Mouse (Mus musculus) lung, postnatal 25 days (tissue): Measurements from ENCODE around the gene Fam227a.
A peak's percentile ranks its signal among the peaks of the same experiment; 100 is the strongest.

ENCODE experiments used
- DNase-seq: peaks from one replicate; pipeline ENCODE4 v3.0.0; 2022; ENCODE audit warnings: low spot score

Gene Fam227a

DNA sequence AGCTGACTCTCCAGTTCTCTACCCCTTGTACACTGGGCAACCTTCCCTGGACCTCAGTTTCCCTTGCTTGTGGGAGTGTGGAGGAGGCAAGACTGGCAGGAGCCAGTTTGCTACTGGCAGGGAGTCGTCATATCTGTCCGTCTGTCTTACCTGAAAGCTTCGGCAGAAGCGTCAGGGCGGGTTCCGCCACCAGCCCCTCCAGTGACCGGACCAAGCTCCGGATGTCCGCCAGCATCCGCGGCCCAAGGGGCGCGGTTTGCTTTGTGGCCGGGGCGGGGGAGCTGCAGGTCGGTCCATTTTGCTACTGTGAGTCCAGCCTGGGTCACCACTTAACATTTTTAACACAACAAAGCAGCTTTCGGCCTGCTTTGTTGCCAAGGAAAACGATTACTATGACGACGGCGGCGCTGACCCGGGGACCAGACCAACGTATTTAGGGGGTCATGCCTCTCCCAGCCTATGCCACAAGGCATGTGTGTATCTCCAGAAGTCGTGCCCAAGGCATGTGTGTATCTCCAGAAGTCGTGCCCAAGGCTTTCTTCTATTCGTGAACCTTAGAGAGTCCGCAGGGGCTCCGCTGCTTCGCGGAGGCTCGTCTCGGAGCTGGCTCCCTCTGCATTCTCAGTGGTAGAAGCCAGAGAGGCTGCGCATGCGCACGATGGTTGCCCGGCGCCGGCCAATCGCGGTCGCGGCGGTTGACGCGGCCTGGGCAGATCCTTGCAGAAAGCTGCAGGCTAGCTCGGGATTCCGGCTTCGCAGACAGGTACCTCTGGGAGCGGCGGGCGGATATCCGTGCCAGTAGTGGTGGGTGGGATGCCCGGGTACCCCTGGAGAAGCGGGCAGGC, at the start of gene Fam227a, which contains the start of gene Cby1:
Gene Fam227a, minus strand, starts transcription at position 426 of the 845 bp plus-strand sequence.
Gene Cby1, plus strand, starts transcription at position 669 of the 845 bp plus-strand sequence.
- DNase-seq, result peak; percentile 95

GRCm38 (mm10) chr15:79708229-79708822, 49.6 kb upstream of the Fam227a start:
- no peak for DNase-seq

DNA sequence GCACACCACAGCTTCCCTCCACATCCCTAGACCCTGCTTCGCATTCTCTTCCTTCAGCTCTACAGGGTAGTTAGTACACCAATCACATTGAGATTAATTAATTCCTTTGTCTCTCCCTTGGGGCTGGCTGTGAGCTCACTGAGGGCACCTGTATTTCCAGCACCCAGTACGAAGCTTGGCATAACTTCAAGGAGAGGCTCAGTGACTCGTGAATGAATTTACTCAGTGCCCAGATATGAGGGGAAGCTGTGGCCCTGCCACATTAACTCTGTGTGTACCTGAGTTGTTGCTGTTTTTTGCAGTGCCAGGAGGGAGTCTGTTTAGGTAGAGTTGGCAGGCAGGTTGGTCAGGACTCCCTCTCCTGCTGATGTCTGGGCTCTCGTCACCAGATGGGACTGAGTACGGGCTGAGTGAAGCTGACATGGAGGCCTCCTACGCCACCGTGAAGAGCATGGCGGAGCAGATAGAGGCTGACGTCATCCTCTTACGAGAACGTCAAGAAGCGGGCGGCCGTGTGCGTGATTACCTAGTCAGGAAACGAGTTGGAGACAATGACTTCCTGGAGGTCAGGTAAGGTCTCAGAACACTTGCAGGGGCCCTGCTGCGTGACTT, 48.0 kb upstream of the Fam227a start:
- DNase-seq, result no peak

GRCm38 (mm10) chr15:79697558-79698187, 38.9 kb upstream of the Fam227a start:
- no peak for DNase-seq

- no peak for DNase-seq
Observed at GRCm38 (mm10) chr15:79697011-79697410, 38.3 kb upstream of the Fam227a start.

DNA sequence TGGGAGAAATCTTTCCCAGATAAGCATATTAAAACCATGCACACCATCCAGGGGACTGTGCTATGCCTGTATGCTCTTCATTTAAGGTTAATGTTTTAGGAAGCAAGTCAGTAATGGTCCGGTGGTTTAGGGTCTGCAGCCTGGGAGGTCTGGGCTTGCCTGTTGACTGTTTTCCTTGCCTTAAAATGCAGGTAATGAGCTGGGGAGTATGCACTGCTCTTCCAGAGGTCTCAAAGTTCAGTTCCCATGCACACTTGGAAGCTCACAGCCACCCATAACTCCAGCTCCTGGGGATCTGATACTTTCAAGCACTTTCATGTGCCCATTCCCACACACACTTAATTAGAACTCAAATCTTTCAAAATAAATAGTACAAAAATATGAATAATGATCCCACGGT, 37.8 kb upstream of the Fam227a start:
- no peak for DNase-seq

- DNase-seq, result no peak
Observed at GRCm38 (mm10) chr15:79695516-79695915, 36.8 kb upstream of the Fam227a start.

GRCm38 (mm10) chr15:79694512-79694911, 35.8 kb upstream of the Fam227a start:
- no peak for DNase-seq

DNA sequence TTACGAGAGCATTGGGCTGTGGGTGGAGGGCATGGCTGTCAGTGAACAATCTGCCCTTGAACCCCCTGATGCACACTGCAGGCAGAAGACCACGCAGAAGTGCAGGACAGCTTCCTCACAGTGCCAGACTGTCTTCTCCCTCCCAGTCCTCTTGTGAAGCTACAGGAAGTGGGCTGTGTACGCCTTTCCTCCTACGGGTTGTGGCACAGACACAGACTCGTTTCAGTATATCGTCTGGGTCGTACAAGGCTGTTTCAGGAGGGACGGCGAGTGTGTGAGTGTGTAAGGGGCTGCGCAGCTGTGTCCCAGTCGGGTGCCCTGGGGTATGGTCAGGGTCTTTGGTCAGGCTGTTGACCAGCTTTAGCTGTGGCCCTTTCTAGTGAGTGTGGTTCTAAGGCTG, 35.0 kb upstream of the Fam227a start:
- peak; percentile 37 for DNase-seq

DNA sequence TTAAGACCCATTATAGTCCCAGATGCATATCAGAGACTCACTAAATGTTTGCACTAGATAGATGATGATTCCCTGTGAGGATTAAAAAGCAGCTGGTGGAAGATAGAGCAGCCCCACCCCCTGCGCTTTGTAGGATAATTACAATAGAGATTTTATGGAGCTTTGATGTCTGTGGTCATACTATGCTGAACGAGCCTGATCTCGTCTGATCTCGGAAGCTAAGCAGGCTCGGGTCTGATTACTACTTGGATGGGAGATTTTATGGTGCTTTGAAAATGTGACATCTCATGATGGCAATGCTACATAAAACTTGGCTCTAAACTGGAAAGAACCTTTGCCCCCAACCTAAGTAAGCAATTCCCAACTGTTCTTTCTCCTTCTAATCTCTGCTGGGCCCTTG, 33.6 kb upstream of the Fam227a start:
- no peak for DNase-seq

DNA sequence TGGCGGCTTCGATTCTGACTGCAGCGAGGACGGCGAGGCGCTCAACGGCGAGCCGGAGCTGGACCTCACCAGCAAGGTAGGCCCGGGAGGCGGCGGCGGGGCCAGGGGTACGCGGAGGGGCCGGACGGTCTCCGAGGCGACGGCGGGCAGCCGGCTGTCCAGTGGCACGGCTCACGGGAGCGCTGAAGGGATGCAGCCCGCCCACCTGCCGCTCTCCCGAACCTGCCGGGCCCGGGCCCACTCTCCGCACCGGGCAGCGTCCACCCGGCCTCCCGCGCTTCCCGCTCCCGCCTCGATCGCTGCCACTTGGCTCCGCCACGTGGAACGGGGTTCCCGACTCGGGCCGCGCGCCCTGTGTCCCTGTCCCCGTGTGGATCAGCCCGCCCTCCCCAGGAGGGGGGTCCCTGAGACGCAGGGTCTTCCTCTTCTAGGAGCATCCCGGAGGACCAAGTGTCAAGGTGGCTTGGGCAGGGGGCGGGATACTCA, 32.3 kb upstream of the Fam227a start:
- peak; percentile 12 for DNase-seq

- DNase-seq, result peak; percentile 100
Observed at GRCm38 (mm10) chr15:79690426-79691022, 31.8 kb upstream of the Fam227a start, which contains the start of gene Gtpbp1. Gene Gtpbp1, plus strand, starts transcription at chr15:79690845.

- no peak for DNase-seq
Observed at GRCm38 (mm10) chr15:79689662-79690425, 31.1 kb upstream of the Fam227a start.

GRCm38 (mm10) chr15:79688268-79688956, 29.7 kb upstream of the Fam227a start:
- no peak for DNase-seq

DNA sequence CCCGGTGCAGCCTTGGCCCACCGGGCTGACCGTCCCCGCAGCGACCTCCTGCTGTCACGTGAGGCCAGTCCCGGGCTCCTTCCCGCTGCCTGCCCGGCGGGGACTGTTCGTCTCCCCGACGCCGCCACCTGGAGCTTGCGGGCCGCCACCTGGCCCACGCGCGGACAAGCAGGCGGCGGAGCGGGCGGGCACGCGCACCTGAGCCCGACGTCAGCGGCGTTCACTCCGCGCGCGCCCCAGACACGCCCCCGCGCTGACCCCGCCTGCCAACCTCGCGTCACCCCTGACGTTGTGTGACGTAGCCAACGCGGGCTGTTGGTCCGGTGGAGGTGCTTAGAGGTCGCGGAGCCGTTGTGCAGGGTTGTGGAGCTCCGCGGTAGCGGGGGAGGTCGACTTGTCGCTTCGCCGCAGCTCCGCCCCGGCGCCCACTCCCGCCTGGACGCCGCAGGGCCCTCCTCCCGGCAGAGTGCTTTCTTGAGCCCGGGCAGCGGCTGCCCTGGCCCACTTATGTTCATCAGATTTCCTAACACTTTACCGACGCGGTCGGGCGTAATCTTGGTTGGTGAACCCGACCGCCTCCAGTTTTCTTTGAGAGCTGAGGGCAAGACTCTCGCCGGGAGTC, 29.0 kb upstream of the Fam227a start, which contains the start of gene Josd1:
Gene Josd1, minus strand, starts transcription at position 274 of the 622 bp plus-strand sequence.
- peak; percentile 95 for DNase-seq

DNA sequence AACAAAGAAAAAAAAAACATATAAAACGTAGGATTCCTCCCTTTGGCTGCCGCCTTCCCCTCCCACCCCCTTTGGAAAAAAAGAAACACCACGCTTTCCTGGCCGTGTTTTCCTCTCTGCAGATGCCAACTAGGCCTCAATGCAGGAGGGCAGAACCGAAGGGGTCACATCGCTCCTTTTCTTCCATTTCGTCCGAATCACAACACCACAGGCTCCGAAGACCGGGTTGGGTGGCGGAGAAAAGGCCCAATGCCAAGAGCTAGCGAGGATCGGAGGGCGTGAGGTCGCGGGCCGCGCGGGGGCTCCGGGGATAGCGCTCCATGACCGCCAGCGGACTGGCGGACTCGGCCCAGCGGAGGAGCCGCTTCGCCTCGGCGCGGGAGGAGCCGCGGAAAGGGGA, 28.4 kb upstream of the Fam227a start:
- peak; percentile 12 for DNase-seq

DNA sequence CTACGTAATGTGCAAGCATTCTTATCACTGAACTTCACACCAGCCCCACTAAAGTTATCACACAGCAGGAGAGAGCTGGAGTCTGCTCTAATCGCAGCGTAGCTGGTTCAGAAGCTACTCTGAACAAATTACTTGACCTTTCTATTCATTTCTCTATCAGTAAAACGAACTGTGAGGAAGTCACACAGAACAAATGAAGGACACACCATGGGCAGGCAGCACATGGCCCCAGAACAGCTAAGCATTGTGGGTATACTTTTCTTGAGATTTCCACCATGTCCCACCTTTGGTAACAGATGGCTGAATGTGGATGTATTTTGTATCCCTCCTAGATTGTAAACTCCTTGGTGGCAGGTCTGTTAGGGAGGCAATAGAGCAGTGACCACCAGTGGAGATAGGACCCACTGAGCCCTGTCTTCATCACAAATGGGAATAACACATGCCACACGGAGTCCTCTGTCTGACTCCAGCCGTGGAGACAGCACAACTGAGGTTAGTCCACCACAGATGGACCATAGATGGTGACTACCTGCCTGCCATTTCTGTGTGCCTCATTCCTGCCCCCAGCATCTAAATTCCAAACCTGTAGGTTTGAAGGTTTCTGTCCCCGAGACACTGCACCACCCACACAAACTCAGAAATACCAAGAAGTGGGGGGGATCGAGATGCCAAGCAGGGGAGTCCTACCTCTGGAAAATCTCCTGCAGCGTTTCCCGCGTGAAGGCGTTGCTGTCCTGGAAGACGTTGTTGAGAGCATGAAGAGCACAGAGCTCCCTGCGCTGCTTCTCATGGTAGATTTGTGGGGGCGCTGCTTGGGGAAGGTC, 27.5 kb upstream of the Fam227a start:
- DNase-seq, result no peak

DNA sequence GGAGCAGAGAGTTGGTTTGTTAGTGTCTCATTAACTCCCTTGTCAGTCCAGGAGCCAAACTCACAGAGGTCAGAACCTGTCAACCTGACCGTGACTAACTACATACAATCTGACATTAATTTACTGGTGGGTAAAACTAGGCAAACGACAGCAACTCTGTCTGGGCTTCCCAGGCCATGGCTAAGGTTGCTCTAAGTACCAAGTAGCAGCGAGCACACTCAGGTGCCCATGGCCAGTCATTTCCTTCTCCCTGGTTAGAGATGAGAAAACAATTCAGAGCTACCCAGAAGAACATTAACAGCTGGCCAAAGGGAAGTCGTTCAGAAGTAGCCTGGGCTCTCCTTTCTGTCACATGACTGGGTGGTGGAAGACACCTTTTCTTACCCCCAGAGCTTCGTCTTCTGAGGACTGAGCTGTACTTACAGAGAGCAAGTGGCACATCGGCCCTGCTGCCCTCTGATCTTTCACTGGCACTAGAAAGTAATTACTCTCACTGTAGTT, 26.4 kb upstream of the Fam227a start:
- no peak for DNase-seq

DNA sequence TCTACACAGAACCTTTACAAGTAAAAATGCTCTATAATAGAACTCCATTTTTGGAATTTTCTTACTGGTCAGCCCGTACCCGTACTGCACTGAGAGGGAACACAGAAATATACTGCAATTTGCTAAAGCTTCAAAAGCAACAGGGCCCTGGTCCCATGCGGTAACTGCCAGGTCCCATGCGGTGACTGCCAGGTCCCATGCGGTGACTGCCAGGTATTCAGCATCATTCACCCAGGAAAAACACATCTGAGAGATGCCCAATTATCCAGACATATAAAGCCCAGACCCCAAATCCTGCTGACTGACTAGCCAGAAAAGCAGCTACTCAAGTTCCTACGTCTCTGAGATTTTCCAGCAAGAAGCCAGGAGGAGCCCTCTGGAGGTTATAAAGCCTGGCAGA, 25.9 kb upstream of the Fam227a start:
- DNase-seq, result no peak
